Mouse (Mus musculus): ENCODE measurements around the gene Igsf9. TPM values are rescaled to one million over a fixed set of nuclear protein-coding genes. Genes with fewer than 3 reads are reported as not detected.

The Igsf9 gene
- total and polyA plus RNA-seq, 3 experiments = 0.12 to 0.38 TPM; not detected in 1

GRCm38 (mm10) chr1:172520576-172521440 is 39.2 kb downstream of the Igsf9 start, which contains the start of gene Cfap45:
TSS of gene Cfap45 (plus strand) at chr1:172520801.
- DNase-seq (ENCODE audit: low read depth, low spot score) = peak; percentile 63
- no peaks in the 10 kb centered on the region for H3K9me3 ChIP-seq (replicated peaks; ENCODE audit: insufficient read depth, low read length)
- no peak within 1 kb of the TSS for H3K27ac ChIP-seq (ENCODE audit: control insufficient read depth, low read depth, low read length)
- H3K79me2 ChIP-seq (ENCODE audit: control insufficient read depth, insufficient read depth, low read length, poor library complexity) = no peaks in the 10 kb centered on the region
- no peak within 1 kb of the TSS for H3K9ac ChIP-seq (ENCODE audit: control insufficient read depth, low read depth, low read length, poor library complexity, severe bottlenecking)
- H3K4me1 ChIP-seq (ENCODE audit: control insufficient read depth in 1 of 2, insufficient read depth in 2 of 2, low read length in 2 of 2) = peaks cover 3 to 14% of the 10 kb centered on the region in 2 experiments
- peak within 1 kb of the TSS in 1 of 2 experiments; percentile 12; a peak in 1 of 4 replicates for H3K4me3 ChIP-seq (ENCODE audit: control insufficient read depth in 1 of 2, insufficient read depth in 1 of 2, low read depth in 2 of 2, low read length in 2 of 2)
- H3K27me3 ChIP-seq (ENCODE audit: control insufficient read depth in 1 of 2, insufficient read depth in 2 of 2, low read length in 2 of 2) = no peaks in the 10 kb centered on the region
- peaks cover 0 to 9% of the 10 kb centered on the region in 2 experiments; a peak in 2 of 4 replicates for H3K36me3 ChIP-seq (ENCODE audit: control insufficient read depth in 1 of 2, insufficient read depth in 2 of 2, low read length in 2 of 2)
- TF ChIP-seq RAD21 (IDR thresholded peaks at IDR 0.05; ENCODE audit: low read depth, low read length) (no peak), ETS1 (IDR thresholded peaks at IDR 0.05; ENCODE audit: low read depth, low read length) (no peak), HCFC1 (IDR thresholded peaks at IDR 0.05; ENCODE audit: low read depth, low read length) (no peak), ZMIZ1 (IDR thresholded peaks at IDR 0.05; ENCODE audit: low read depth, low read length) (no peak), POLR2A (IDR thresholded peaks at IDR 0.05; ENCODE audit: control insufficient read depth in 1 of 2, insufficient read depth in 1 of 2, low read depth in 1 of 2, low read length in 2 of 2, poor library complexity in 1 of 2) (no peak), MYC (IDR thresholded peaks at IDR 0.05; ENCODE audit: low read depth, low read length) (no peak), CTCF (IDR thresholded peaks at IDR 0.05 in 2 of 3, conservative IDR thresholded peaks at IDR 0.05 in 1 of 3; ENCODE audit: control insufficient read depth in 1 of 3, insufficient read depth in 1 of 3, low read depth in 2 of 3, low read length in 3 of 3, poor library complexity in 1 of 3, severe bottlenecking in 1 of 3) (no peak), SMC3 (IDR thresholded peaks at IDR 0.05; ENCODE audit: low read depth, low read length) (no peak), NELFE (IDR thresholded peaks at IDR 0.05; ENCODE audit: low read depth, low read length) (no peak), GATA1 (IDR thresholded peaks at IDR 0.05; ENCODE audit: low read depth, low read length) (no peak), USF2 (IDR thresholded peaks at IDR 0.05; ENCODE audit: borderline replicate concordance in 1 of 2, insufficient read depth in 1 of 2, low read depth in 1 of 2, low read length in 2 of 2) (no peak), MAX (IDR thresholded peaks at IDR 0.05; ENCODE audit: low read length) (no peak), JUND (IDR thresholded peaks at IDR 0.05; ENCODE audit: low read depth, low read length) (no peak), MAFK (IDR thresholded peaks at IDR 0.05; ENCODE audit: borderline replicate concordance, low read depth, low read length) (no peak), RCOR1 (IDR thresholded peaks at IDR 0.05; ENCODE audit: low read depth, low read length) (no peak)

GRCm38 (mm10) chr1:172522524-172522923 is 40.9 kb downstream of the Igsf9 start:
- Histone ChIP-seq H3K4me3 (ENCODE audit: control insufficient read depth in 1 of 2, insufficient read depth in 1 of 2, low read depth in 2 of 2, low read length in 2 of 2) (no peak overlapping the region), H3K79me2 (ENCODE audit: control insufficient read depth, insufficient read depth, low read length, poor library complexity) (no peaks in the 10 kb centered on the region), H3K4me1 (ENCODE audit: control insufficient read depth in 1 of 2, insufficient read depth in 2 of 2, low read length in 2 of 2) (peaks cover 5 to 25% of the 10 kb centered on the region in 2 experiments), H3K27me3 (ENCODE audit: control insufficient read depth in 1 of 2, insufficient read depth in 2 of 2, low read length in 2 of 2) (no peaks in the 10 kb centered on the region), H3K27ac (ENCODE audit: control insufficient read depth, low read depth, low read length) (no peak overlapping the region), H3K36me3 (ENCODE audit: control insufficient read depth in 1 of 2, insufficient read depth in 2 of 2, low read length in 2 of 2) (peaks cover 0 to 19% of the 10 kb centered on the region in 2 experiments; a peak in 2 of 4 replicates), H3K9ac (ENCODE audit: control insufficient read depth, low read depth, low read length, poor library complexity, severe bottlenecking) (no peak overlapping the region), H3K9me3 (replicated peaks; ENCODE audit: insufficient read depth, low read length) (no peaks in the 10 kb centered on the region)
- DNase-seq (ENCODE audit: low read depth, low spot score) = peak; percentile 58
- no peak for TF ChIP-seq MAX (IDR thresholded peaks at IDR 0.05; ENCODE audit: low read length)
- TF ChIP-seq CHD2 (IDR thresholded peaks at IDR 0.05; ENCODE audit: low read length) = no peak
- TF ChIP-seq HCFC1 (IDR thresholded peaks at IDR 0.05; ENCODE audit: low read depth, low read length) = no peak
- TF ChIP-seq ZNF384 (IDR thresholded peaks at IDR 0.05; ENCODE audit: low read depth, low read length) = no peak
